Mouse (Mus musculus) C2C12 (cell line): ENCODE results near the gene Olfr1417. TPM values are rescaled to one million over a fixed set of nuclear protein-coding genes. Genes with fewer than 3 reads are reported as not detected.
"Not testable (repeated sequence)": the region's sequence is repeated elsewhere in the genome, so short reads cannot be mapped to it uniquely, and the experiment has no call there.

Experiments used
- H3K27me3 ChIP-seq: one replicate; pipeline ENCODE4 v1.6.1; 2011; ENCODE audit not compliant: control insufficient read depth, insufficient read depth, insufficient read length
- H3K36me3 ChIP-seq: one replicate; pipeline ENCODE4 v1.6.1; 2011; ENCODE audit not compliant: control insufficient read depth, insufficient read depth
- H3K4me3 ChIP-seq: one replicate; pipeline ENCODE4 v1.5.1; 2011; ENCODE audit warnings: mild to moderate bottlenecking, control low read depth; ENCODE audit not compliant: poor library complexity, insufficient read depth, severe bottlenecking
- H3K79me2 ChIP-seq: one replicate; pipeline ENCODE4 v1.6.1; 2011; ENCODE audit not compliant: control insufficient read depth, insufficient read depth
- H3K79me3 ChIP-seq: one replicate; pipeline ENCODE4 v1.6.1; 2011; ENCODE audit warnings: low read depth, control low read depth
- H3ac ChIP-seq: one replicate; pipeline ENCODE3; 2011; ENCODE audit warnings: low read depth; ENCODE audit not compliant: control insufficient read depth, insufficient read length
- CEBPB ChIP-seq: IDR thresholded peaks from one replicate; pipeline ENCODE4 v1.6.1; 2011; ENCODE audit warnings: low read depth, mild to moderate bottlenecking, control low read depth, moderate library complexity
- CTCF ChIP-seq: IDR thresholded peaks from one replicate; pipeline ENCODE4 v1.5.1; 2011; ENCODE audit not compliant: control insufficient read depth, insufficient read depth, insufficient read length
- FOSL1 ChIP-seq: IDR thresholded peaks from one replicate; pipeline ENCODE4 v1.8.0; 2011; ENCODE audit warnings: mild to moderate bottlenecking, low read length; ENCODE audit not compliant: poor library complexity, insufficient read depth, severe bottlenecking
- MAX ChIP-seq: IDR thresholded peaks from one replicate; pipeline ENCODE4 v1.6.1; 2011; ENCODE audit warnings: mild to moderate bottlenecking, control low read depth
- MYOD1 ChIP-seq: IDR thresholded peaks from one replicate; pipeline ENCODE4 v1.6.1; 2011; ENCODE audit warnings: low read depth; ENCODE audit not compliant: control insufficient read depth, insufficient read length
- MYOG ChIP-seq: IDR thresholded peaks from one replicate; pipeline ENCODE4 v1.6.1; 2011; ENCODE audit not compliant: control insufficient read depth, insufficient read length; ENCODE audit errors: extremely low read depth
- USF1 ChIP-seq: IDR thresholded peaks from one replicate; pipeline ENCODE4 v1.6.1; 2011; ENCODE audit warnings: low read depth, mild to moderate bottlenecking, control low read depth, moderate library complexity
- long read RNA-seq, 2 experiments: library from polyadenylated mRNA; unstranded; transcript quantifications; one replicate each; pipeline ENCODE4 v2.0.0; 2019 to 2020
- polyA plus RNA-seq: library from polyadenylated mRNA; unstranded; fragments of >200 nt; fragmentation: generic; extraction: Trizol; gene quantifications from one replicate; pipeline ENCODE4 v1.2.1, GENCODE M21; 2012; ENCODE audit warnings: missing spikeins

Olfr1417 gene
- not detected for polyA plus RNA-seq
- long read RNA-seq, experiment 1: 0 reads
- long read RNA-seq, experiment 2: 0 reads

GRCm38 (mm10) chr19:11839119-11839518, at the start of gene Olfr1417:
TSS of gene Olfr1417 (minus strand) at chr19:11839219.
- no peak within 1 kb of the TSS for H3K4me3 ChIP-seq
- no peaks in the 10 kb centered on the region for H3K27me3 ChIP-seq
- H3K79me2 ChIP-seq: no peaks in the 10 kb centered on the region
- no peak within 1 kb of the TSS for H3ac ChIP-seq
- H3K36me3 ChIP-seq: no peaks in the 10 kb centered on the region
- no peaks in the 10 kb centered on the region for H3K79me3 ChIP-seq
- TF ChIP-seq MYOG (no peak), FOSL1 (no peak), CTCF (no peak)

DNA sequence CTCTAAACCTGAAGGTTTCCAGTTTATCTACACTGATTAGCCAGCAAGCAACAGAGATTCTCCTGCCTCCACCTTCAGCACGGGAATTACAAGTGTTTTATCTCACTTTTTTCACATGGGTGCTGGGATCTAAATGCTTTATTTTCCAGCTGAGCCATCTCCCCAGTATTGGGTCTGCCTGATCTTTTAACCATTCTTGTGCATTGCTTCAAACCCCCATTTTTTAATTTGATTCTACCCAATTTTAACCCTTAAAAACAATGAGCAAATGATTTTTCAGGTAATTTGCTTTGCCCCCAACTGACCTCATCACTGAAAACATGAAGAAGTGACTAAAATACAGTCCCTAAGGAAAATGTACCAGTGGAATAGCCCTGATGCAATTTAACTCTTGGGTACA, 47.2 kb upstream of the Olfr1417 start, which contains the start of gene Olfr1420:
Gene Olfr1420 (plus strand): TSS at position 301 of the 400 bp plus-strand sequence.
- H3K79me2 ChIP-seq: no peaks in the 10 kb centered on the region
- H3K79me3 ChIP-seq: no peaks in the 10 kb centered on the region
- no peaks in the 10 kb centered on the region for H3K27me3 ChIP-seq
- no peak within 1 kb of the TSS for H3K4me3 ChIP-seq
- H3K36me3 ChIP-seq: no peaks in the 10 kb centered on the region
- H3ac ChIP-seq: no peak within 1 kb of the TSS
- no peak for TF ChIP-seq FOSL1
- TF ChIP-seq MAX: no peak
- TF ChIP-seq CTCF: no peak
- TF ChIP-seq USF1: no peak
- TF ChIP-seq CEBPB: no peak
- no peak for TF ChIP-seq MYOD1
- TF ChIP-seq MYOG: no peak

- H3K27me3 ChIP-seq, H3K79me3 ChIP-seq, H3K4me3 ChIP-seq: not testable (repeated sequence)
Measured at GRCm38 (mm10) chr19:11878404-11878803, 39.4 kb upstream of the Olfr1417 start.

DNA sequence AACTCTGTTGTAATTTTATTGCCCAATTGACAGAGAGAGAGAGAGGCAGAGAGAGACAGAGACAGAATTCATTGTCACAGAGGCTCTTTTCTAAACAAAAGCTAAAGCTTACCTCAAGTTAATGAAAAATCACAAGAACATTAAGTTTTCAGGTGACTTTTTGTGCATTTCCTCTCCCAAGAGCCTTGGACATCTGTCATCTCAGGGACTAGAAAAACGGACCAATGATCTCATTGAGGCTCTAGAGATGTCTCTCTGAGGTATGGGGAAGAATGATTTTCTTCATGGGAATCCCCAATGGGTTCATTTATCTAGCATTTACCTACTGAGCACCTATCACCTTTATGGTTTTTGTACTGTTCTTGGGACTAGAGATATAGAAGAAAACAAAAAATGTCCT, 36.0 kb upstream of the Olfr1417 start, which contains the start of gene Olfr1419:
Gene Olfr1419 (minus strand): TSS at position 101 of the 400 bp plus-strand sequence.
- no peak for TF ChIP-seq USF1
- no peak for TF ChIP-seq CEBPB
- TF ChIP-seq FOSL1: no peak
- TF ChIP-seq MAX: no peak
- no peak for TF ChIP-seq CTCF
- no peak for TF ChIP-seq MYOG
- no peak for TF ChIP-seq MYOD1
- Histone ChIP-seq H3K79me2 (no peaks in the 10 kb centered on the region), H3K36me3 (no peaks in the 10 kb centered on the region), H3K4me3 (no peak within 1 kb of the TSS), H3ac (no peak within 1 kb of the TSS), H3K27me3 (no peaks in the 10 kb centered on the region), H3K79me3 (no peaks in the 10 kb centered on the region)

More at GRCm38 (mm10) chr19:11878404-11878803, 39.4 kb upstream of the Olfr1417 start:
- H3K36me3 ChIP-seq, H3ac ChIP-seq, H3K79me2 ChIP-seq: not testable (repeated sequence)

- no peak overlapping the region for H3ac ChIP-seq
- no peak overlapping the region for H3K4me3 ChIP-seq
- H3K27me3 ChIP-seq: no peaks in the 10 kb centered on the region
- no peak for TF ChIP-seq MAX
- no peak for TF ChIP-seq FOSL1
- TF ChIP-seq USF1: no peak
- TF ChIP-seq MYOD1: no peak
- TF ChIP-seq MYOG: no peak
- no peak for TF ChIP-seq CTCF
- TF ChIP-seq CEBPB: no peak
- no peaks in the 10 kb centered on the region for H3K79me3 ChIP-seq
- no peaks in the 10 kb centered on the region for H3K36me3 ChIP-seq
- H3K79me2 ChIP-seq: no peaks in the 10 kb centered on the region
Measured at GRCm38 (mm10) chr19:11867837-11868236, 28.8 kb upstream of the Olfr1417 start.

- no peak within 1 kb of the TSS for H3K4me3 ChIP-seq
Measured at GRCm38 (mm10) chr19:11860966-11861365, 21.9 kb upstream of the Olfr1417 start, which contains the start of gene Olfr1418. TSS of gene Olfr1418 (minus strand) at chr19:11861066.

More at GRCm38 (mm10) chr19:11860966-11861365, 21.9 kb upstream of the Olfr1417 start, which contains the start of gene Olfr1418:
- TF ChIP-seq CEBPB (no peak), MAX (no peak), CTCF (no peak), MYOG (no peak), FOSL1 (no peak), MYOD1 (no peak)
- no peaks in the 10 kb centered on the region for H3K36me3 ChIP-seq
- no peaks in the 10 kb centered on the region for H3K27me3 ChIP-seq
- no peaks in the 10 kb centered on the region for H3K79me3 ChIP-seq
- H3ac ChIP-seq: no peak within 1 kb of the TSS
- no peaks in the 10 kb centered on the region for H3K79me2 ChIP-seq
